Mouse (Mus musculus) liver, embryonic 14.5 days (tissue): ENCODE measurements around the gene Coa3.

Experiments
- CTCF ChIP-seq: IDR thresholded peaks from 2 replicates; pipeline ENCODE4 v1.5.1; 2016; ENCODE audit warnings: antibody characterized with exemption, low read depth, control low read depth
- EP300 ChIP-seq: IDR thresholded peaks from 2 replicates; pipeline ENCODE4 v1.6.1; 2016; ENCODE audit warnings: antibody characterized with exemption, low read depth

DNA sequence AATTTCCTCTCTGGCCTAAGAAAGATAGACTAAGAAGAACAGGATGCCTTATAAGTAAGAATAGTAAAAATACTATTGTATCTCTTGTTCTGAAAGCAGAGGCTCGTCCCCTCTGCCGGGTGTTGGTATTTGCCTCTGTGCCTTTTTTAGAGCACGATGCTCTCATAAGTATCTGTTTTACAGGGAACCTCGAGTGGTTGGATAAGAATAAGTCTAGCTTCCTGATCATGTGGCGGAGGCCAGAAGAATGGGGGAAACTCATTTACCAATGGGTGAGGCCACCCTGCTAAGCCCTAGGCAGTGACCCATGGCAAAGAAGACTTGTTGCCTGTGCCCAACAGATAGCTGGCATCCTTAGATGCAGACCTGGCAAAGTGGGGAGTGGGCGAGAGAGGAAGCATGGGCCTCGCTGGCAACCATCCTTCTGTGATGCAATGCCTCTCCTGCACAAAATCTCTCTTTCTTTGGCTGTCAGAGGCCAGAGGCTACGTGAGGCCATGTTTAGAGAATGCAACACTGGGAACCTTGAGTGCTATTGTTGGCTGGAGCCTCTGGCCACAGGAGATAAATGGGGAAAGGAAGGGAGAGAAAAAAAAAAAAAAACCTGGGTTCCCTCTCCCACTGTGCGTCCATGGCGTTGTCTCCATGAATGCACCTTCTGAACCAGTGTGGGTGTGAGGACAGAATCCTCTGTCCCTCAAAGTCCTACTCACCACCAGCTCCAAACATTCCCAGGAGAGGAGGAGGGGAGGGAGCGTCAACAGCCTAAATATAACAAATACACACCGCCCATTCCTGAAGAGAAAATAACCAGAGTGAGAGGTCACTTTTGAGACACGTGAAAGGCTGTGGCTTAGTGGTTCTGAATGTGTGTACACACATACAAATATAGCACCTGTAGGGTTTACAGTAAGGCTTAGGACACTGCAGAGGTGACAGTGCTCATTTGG, 22.8 kb downstream of the Coa3 start:
- no peak for TF ChIP-seq CTCF
- no peak for TF ChIP-seq EP300
